Mouse (Mus musculus) embryonic fibroblast, embryonic 13.5 days (primary cell): Measurements from ENCODE around the gene Arpc3.
"Not testable (repeated sequence)": the region's sequence is repeated elsewhere in the genome, so short reads cannot be mapped to it uniquely, and the experiment has no call there.

Source experiments
- CTCF ChIP-seq: IDR thresholded peaks from 2 replicates; pipeline ENCODE4 v1.5.1; 2011; ENCODE audit warnings: mild to moderate bottlenecking, control low read depth, low read length, moderate library complexity, borderline replicate concordance; ENCODE audit not compliant: insufficient read depth
- POLR2A ChIP-seq: IDR thresholded peaks from 2 replicates; pipeline ENCODE4 v1.6.1; 2011; ENCODE audit warnings: low read depth, mild to moderate bottlenecking, control low read depth, low read length, moderate library complexity

DNA sequence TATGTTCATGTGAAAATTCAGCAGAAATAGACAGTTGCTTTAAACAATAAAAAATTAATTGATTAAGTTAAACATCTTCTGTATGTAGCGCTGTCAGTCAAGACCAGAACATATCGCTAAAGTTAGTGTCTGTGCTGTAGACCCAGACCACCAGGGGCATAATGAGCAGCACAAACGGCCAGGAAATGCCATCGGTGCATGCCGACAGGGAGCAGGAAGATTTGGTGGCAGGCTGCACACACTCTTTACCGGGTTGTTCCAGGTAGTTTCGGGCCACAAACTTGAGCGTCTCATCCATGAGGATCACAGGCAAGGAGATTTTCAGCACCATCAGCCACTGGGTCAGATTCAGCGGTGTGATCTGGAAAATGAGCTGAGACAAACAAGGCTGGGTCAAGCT lies 65.4 kb downstream of the Arpc3 start:
- not testable (repeated sequence) for TF ChIP-seq CTCF, POLR2A
